In genomic region chr4:107457602-107458001, GRCm38 (mm10) we compare ENCODE assay signal across 9 mouse cellular contexts. TPM values are rescaled to one million over a fixed set of nuclear protein-coding genes. Genes with fewer than 3 reads are reported as not detected.
DNase-seq lines count a peak whose midpoint lies in the region; ATAC-seq lines count a peak whose summit lies in the region.
"Had no signal": no experiment of that assay in that cellular context is flagged by ENCODE, and none has a peak within 500 bp of the region (broad histone marks: within the 10 kb centered on the region; RNA-seq: fewer than 3 reads in every experiment).

No protein-coding gene starts in this region.

- no peaks in the 10 kb centered on the region for H3K27me3 ChIP-seq in embryonic facial prominence, embryonic 12.5 days
- no peaks in the 10 kb centered on the region for H3K27me3 ChIP-seq in midbrain, embryonic 16.5 days (ENCODE audit: control insufficient read depth, insufficient read depth, low read depth, low read length)
- no peaks in the 10 kb centered on the region for H3K27me3 ChIP-seq in midbrain, embryonic 13.5 days

- H3K4me2 ChIP-seq in embryonic facial prominence, embryonic 12.5 days (replicated peaks): peak overlapping the region; percentile 36
- H3K4me2 ChIP-seq in midbrain, embryonic 16.5 days (ENCODE audit: low read length): no peak overlapping the region
- no peak overlapping the region for H3K4me2 ChIP-seq in midbrain, embryonic 13.5 days (replicated peaks)

- peak; percentile 61 for ATAC-seq in embryonic facial prominence, embryonic 12.5 days (ENCODE audit: insufficient number of reproducible peaks, insufficient read depth, low FRiP score, low TSS enrichment)
- no peak for ATAC-seq in midbrain, embryonic 16.5 days
- ATAC-seq in midbrain, embryonic 13.5 days: no peak

- no peak overlapping the region; the same call in 1 of the 2 replicates for H3K4me3 ChIP-seq in embryonic facial prominence, embryonic 12.5 days
- no peak overlapping the region for H3K4me3 ChIP-seq in midbrain, embryonic 16.5 days (ENCODE audit: low read depth, low read length)
- H3K4me3 ChIP-seq in midbrain, embryonic 13.5 days (replicated peaks): no peak overlapping the region

- H3K9ac ChIP-seq in embryonic facial prominence, embryonic 12.5 days: no peak overlapping the region
- H3K9ac ChIP-seq in midbrain, embryonic 16.5 days (ENCODE audit: low read depth, low read length): no peak overlapping the region
- no peak overlapping the region for H3K9ac ChIP-seq in midbrain, embryonic 13.5 days (replicated peaks)

- H3K4me1 ChIP-seq in embryonic facial prominence, embryonic 12.5 days: peaks cover 53% of the 10 kb centered on the region
- no peaks in the 10 kb centered on the region; the same call in 1 of the 2 replicates for H3K4me1 ChIP-seq in midbrain, embryonic 16.5 days (ENCODE audit: control insufficient read depth, insufficient read depth, low read length)
- H3K4me1 ChIP-seq in midbrain, embryonic 13.5 days (replicated peaks): no peaks in the 10 kb centered on the region

- DNase-seq in spleen, adult 12 weeks (ENCODE audit: low spot score): peak; percentile 37
- DNase-seq in spleen, adult 18-20 months: no peak
- peak; percentile 84 for DNase-seq in liver
- DNase-seq in cerebellum, adult 11 months: no peak
- DNase-seq: cerebellum, adult 8-10 months; kidney, postnatal 14 days had no signal

- peak overlapping the region; percentile 42; the same call in 1 of the 2 replicates for H3K27ac ChIP-seq in embryonic facial prominence, embryonic 12.5 days
- no peak overlapping the region for H3K27ac ChIP-seq in midbrain, embryonic 16.5 days (ENCODE audit: low read length)
- no peak overlapping the region for H3K27ac ChIP-seq in midbrain, embryonic 13.5 days

- no peaks in the 10 kb centered on the region for H3K36me3 ChIP-seq in embryonic facial prominence, embryonic 12.5 days
- H3K36me3 ChIP-seq in midbrain, embryonic 16.5 days (ENCODE audit: control insufficient read depth, insufficient read depth, low read length): no peaks in the 10 kb centered on the region
- no peaks in the 10 kb centered on the region for H3K36me3 ChIP-seq in midbrain, embryonic 13.5 days

- no peaks in the 10 kb centered on the region for H3K9me3 ChIP-seq in embryonic facial prominence, embryonic 12.5 days
- no peaks in the 10 kb centered on the region for H3K9me3 ChIP-seq in midbrain, embryonic 16.5 days (replicated peaks; ENCODE audit: control insufficient read depth, low read length, poor library complexity, severe bottlenecking)
- no peaks in the 10 kb centered on the region for H3K9me3 ChIP-seq in midbrain, embryonic 13.5 days

- WGBS in embryonic facial prominence, embryonic 12.5 days: 15% methylated on average over 12 of the region's 12 CpGs
- 77% methylated on average over 12 of the region's 12 CpGs for WGBS in midbrain, embryonic 16.5 days
- WGBS in midbrain, embryonic 13.5 days: 69% methylated on average over 12 of the region's 12 CpGs

RNA-seq across cellular contexts. Expression of gene Glis1, which starts 23.2 kb away (rescaled TPM):
- polyA plus RNA-seq in embryonic facial prominence, embryonic 12.5 days (2016; fragmentation: Nextera tagmentation; extraction: Ambion mirVana): 23.3 and 26.0 TPM in 2 replicates
- polyA plus RNA-seq in midbrain, embryonic 16.5 days (2015; fragmentation: Nextera tagmentation; extraction: Ambion mirVana): 2.3 and 2.4 TPM in 2 replicates
- polyA plus RNA-seq in midbrain, embryonic 13.5 days (2015; fragmentation: Nextera tagmentation; extraction: Ambion mirVana): 1.0 and 1.5 TPM in 2 replicates

Comparison
In these comparisons a context has a peak if more than half of its experiments do, and no peak if none do; other contexts are left out.
1. DNase-seq: peak in spleen, adult 12 weeks (single experiment) and liver (single experiment); none in spleen, adult 18-20 months (0 of 2) and cerebellum, adult 11 months (single experiment).